Mouse (Mus musculus): ENCODE measurements around the gene Cyp2c54. TPM values are rescaled to one million over a fixed set of nuclear protein-coding genes. Genes with fewer than 3 reads are reported as not detected.

Cyp2c54 gene
- polyA plus RNA-seq (2012; rRNA removed) = not detected in 2 replicates

GRCm38 (mm10) chr19:40073701-40074100, at the start of gene Cyp2c54:
TSS of gene Cyp2c54 (minus strand) at chr19:40073827.

DNA sequence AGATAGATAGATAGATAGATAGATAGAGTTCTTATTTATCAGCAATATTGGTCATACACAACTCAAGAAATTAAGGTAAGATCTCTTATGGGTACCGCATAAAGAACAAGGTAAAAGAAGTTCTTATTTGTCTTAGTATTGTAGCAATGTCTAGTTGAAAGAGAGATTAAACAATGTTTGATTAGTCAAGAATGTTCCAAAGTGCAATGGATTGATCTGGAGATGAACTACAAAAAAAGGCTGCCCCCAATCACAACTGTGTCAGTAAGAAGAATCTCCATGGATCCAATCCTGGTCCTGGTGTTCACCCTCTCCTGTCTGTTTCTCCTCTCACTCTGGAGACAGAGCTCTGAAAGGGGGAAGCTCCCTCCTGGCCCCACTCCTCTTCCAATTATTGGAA, 15.8 kb upstream of the Cyp2c54 start, which contains the start of gene Cyp2c50:
Cyp2c50 (plus strand) TSS at position 268 of the 400 bp plus-strand sequence.

GRCm38 (mm10) chr19:39992140-39992539, 81.5 kb downstream of the Cyp2c54 start, which contains the start of gene Cyp2c37:
TSS of gene Cyp2c37 (plus strand) at chr19:39992424.

Other genes starting within 250 kb of the Cyp2c54 start
- 0.05 TPM in 1 of 2 replicates, not detected in the other for gene Cyp2c69, start 187.0 kb downstream of the Cyp2c54 start, polyA plus RNA-seq (2012; rRNA removed)
- 0.20 and 0.27 TPM in 2 replicates for gene Cyp2c37, start 81.4 kb downstream of the Cyp2c54 start, polyA plus RNA-seq (2012; rRNA removed)
- gene Cyp2c50, start 15.9 kb upstream of the Cyp2c54 start, polyA plus RNA-seq (2012; rRNA removed) = 0.01 TPM in 1 of 2 replicates, not detected in the other
- 3.7 and 4.0 TPM in 2 replicates for gene Cyp2c70, start 113.5 kb upstream of the Cyp2c54 start, polyA plus RNA-seq (2012; rRNA removed)
- 26.5 and 34.6 TPM in 2 replicates for gene Pdlim1, start 198.0 kb upstream of the Cyp2c54 start, polyA plus RNA-seq (2012; rRNA removed)

Measured in liver, embryonic 14 days (tissue).